26 mouse cellular contexts compared by ENCODE assay signal in genomic region chr19:56063099-56063498, GRCm38 (mm10).
DNase-seq lines count a peak whose midpoint lies in the region; ATAC-seq lines count a peak whose summit lies in the region.
"Had no signal": no experiment of that assay in that cellular context is flagged by ENCODE, and none has a peak within 500 bp of the region (broad histone marks: within the 10 kb centered on the region; RNA-seq: fewer than 3 reads in every experiment).

No protein-coding gene starts in this region.

- H3K36me3 ChIP-seq in forebrain, embryonic 10.5 days (replicated peaks): no peaks in the 10 kb centered on the region
- no peaks in the 10 kb centered on the region for H3K36me3 ChIP-seq in forebrain, embryonic 16.5 days (ENCODE audit: control insufficient read depth, insufficient read depth)
- H3K36me3 ChIP-seq in hindbrain, embryonic 11.5 days (ENCODE audit: control insufficient read depth, insufficient read depth, low read length): no peaks in the 10 kb centered on the region
- no peaks in the 10 kb centered on the region for H3K36me3 ChIP-seq in hindbrain, embryonic 14.5 days (replicated peaks; ENCODE audit: control insufficient read depth, insufficient read depth)
- no peaks in the 10 kb centered on the region for H3K36me3 ChIP-seq in embryonic facial prominence, embryonic 10.5 days (replicated peaks)
- no peaks in the 10 kb centered on the region for H3K36me3 ChIP-seq in midbrain, embryonic 14.5 days (ENCODE audit: control insufficient read depth, insufficient read depth, low read length)
- H3K36me3 ChIP-seq: embryonic facial prominence, embryonic 12.5 days; G1E; heart, embryonic 10.5 days; heart, embryonic 15.5 days; hindbrain, embryonic 15.5 days had no signal

- ATAC-seq in forebrain, embryonic 16.5 days: no peak
- ATAC-seq in hindbrain, embryonic 11.5 days (ENCODE audit: low FRiP score): no peak
- no peak for ATAC-seq in hindbrain, embryonic 14.5 days (ENCODE audit: low FRiP score)
- no peak for ATAC-seq in midbrain, embryonic 14.5 days (ENCODE audit: low FRiP score, low TSS enrichment)
- ATAC-seq in CD4-positive, CD25-positive, alpha-beta regulatory T cell, adult 4 months: no peak
- ATAC-seq: inflammation-experienced regulatory T-cells, adult 6 months had no signal

- no peak overlapping the region for H3K4me3 ChIP-seq in forebrain, embryonic 10.5 days
- H3K4me3 ChIP-seq in forebrain, embryonic 16.5 days (replicated peaks; ENCODE audit: low read length): no peak overlapping the region
- no peak overlapping the region for H3K4me3 ChIP-seq in hindbrain, embryonic 11.5 days (ENCODE audit: low read depth, low read length)
- H3K4me3 ChIP-seq in hindbrain, embryonic 14.5 days (replicated peaks; ENCODE audit: low read length): no peak overlapping the region
- H3K4me3 ChIP-seq in embryonic facial prominence, embryonic 10.5 days: no peak overlapping the region
- no peak overlapping the region for H3K4me3 ChIP-seq in midbrain, embryonic 14.5 days (replicated peaks; ENCODE audit: low read depth, low read length)
- H3K4me3 ChIP-seq: embryonic facial prominence, embryonic 12.5 days; heart, embryonic 10.5 days; heart, embryonic 15.5 days; hindbrain, embryonic 15.5 days had no signal

- H3K4me2 ChIP-seq in forebrain, embryonic 16.5 days (ENCODE audit: low read length): no peak overlapping the region
- H3K4me2 ChIP-seq in hindbrain, embryonic 11.5 days (replicated peaks; ENCODE audit: low read depth, low read length): no peak overlapping the region
- no peak overlapping the region for H3K4me2 ChIP-seq in hindbrain, embryonic 14.5 days (replicated peaks)
- H3K4me2 ChIP-seq in midbrain, embryonic 14.5 days (ENCODE audit: low read length): no peak overlapping the region
- H3K4me2 ChIP-seq: embryonic facial prominence, embryonic 12.5 days; heart, embryonic 15.5 days; hindbrain, embryonic 15.5 days; lung, embryonic 14.5 days had no signal

- H3K27me3 ChIP-seq in forebrain, embryonic 10.5 days (ENCODE audit: poor library complexity, severe bottlenecking): peaks cover 41% of the 10 kb centered on the region
- no peaks in the 10 kb centered on the region for H3K27me3 ChIP-seq in forebrain, embryonic 16.5 days (replicated peaks; ENCODE audit: control insufficient read depth, insufficient read depth, low read length)
- no peaks in the 10 kb centered on the region; the same call in 1 of the 2 replicates for H3K27me3 ChIP-seq in hindbrain, embryonic 11.5 days (ENCODE audit: control insufficient read depth, insufficient read depth, low read length)
- H3K27me3 ChIP-seq in hindbrain, embryonic 14.5 days (ENCODE audit: control insufficient read depth, insufficient read depth, low read length): 0 out of 2 replicates have a peak, but pooled peaks cover 4% of the 10 kb centered on the region
- H3K27me3 ChIP-seq in embryonic facial prominence, embryonic 10.5 days (replicated peaks; ENCODE audit: low read depth, poor library complexity, severe bottlenecking): peaks cover 53% of the 10 kb centered on the region
- H3K27me3 ChIP-seq in midbrain, embryonic 14.5 days (ENCODE audit: control insufficient read depth, insufficient read depth, low read length): no peaks in the 10 kb centered on the region
- H3K27me3 ChIP-seq: heart, embryonic 15.5 days had no signal

- H3K4me1 ChIP-seq in forebrain, embryonic 10.5 days: peaks cover 67% of the 10 kb centered on the region
- peaks cover 13% of the 10 kb centered on the region for H3K4me1 ChIP-seq in forebrain, embryonic 16.5 days (replicated peaks; ENCODE audit: control insufficient read depth, insufficient read depth, low read length)
- H3K4me1 ChIP-seq in hindbrain, embryonic 11.5 days (replicated peaks; ENCODE audit: control insufficient read depth, insufficient read depth, low read length): peaks cover 21% of the 10 kb centered on the region
- H3K4me1 ChIP-seq in hindbrain, embryonic 14.5 days (replicated peaks; ENCODE audit: control insufficient read depth, insufficient read depth, low read length): 0 out of 2 replicates have a peak, but pooled peaks cover 8% of the 10 kb centered on the region
- H3K4me1 ChIP-seq in embryonic facial prominence, embryonic 10.5 days: peaks cover 40% of the 10 kb centered on the region
- peaks cover 19% of the 10 kb centered on the region for H3K4me1 ChIP-seq in midbrain, embryonic 14.5 days (ENCODE audit: control insufficient read depth, insufficient read depth, low read length)
- H3K4me1 ChIP-seq: heart, embryonic 15.5 days; hindbrain, embryonic 15.5 days had no signal

- H3K9ac ChIP-seq in forebrain, embryonic 16.5 days (replicated peaks; ENCODE audit: low read depth, low read length): no peak overlapping the region
- H3K9ac ChIP-seq in hindbrain, embryonic 11.5 days (ENCODE audit: low read depth, low read length): no peak overlapping the region
- no peak overlapping the region for H3K9ac ChIP-seq in hindbrain, embryonic 14.5 days
- H3K9ac ChIP-seq in midbrain, embryonic 14.5 days (replicated peaks; ENCODE audit: low read length): no peak overlapping the region
- H3K9ac ChIP-seq: embryonic facial prominence, embryonic 12.5 days; heart, embryonic 15.5 days; hindbrain, embryonic 15.5 days; liver, embryonic 14.5 days; lung, embryonic 14.5 days had no signal

- DNase-seq in forebrain, embryonic 10.5 days (ENCODE audit: extremely low spot score, low spot score): no peak
- peak; percentile 15 for DNase-seq in hindbrain, embryonic 11.5 days (ENCODE audit: low spot score)
- DNase-seq in hindbrain, embryonic 14.5 days (ENCODE audit: low spot score): no peak
- no peak for DNase-seq in embryonic facial prominence, embryonic 10.5 days (ENCODE audit: low spot score)
- DNase-seq in midbrain, embryonic 14.5 days: no peak
- DNase-seq: adrenal gland, adult 8-10 months; cerebellum, adult 8-10 months; cerebellum, postnatal 25 days; gastrocnemius, postnatal 10 days; kidney, adult 11 months; kidney, postnatal 25 days; liver; lung, embryonic 14.5 days; lung, postnatal 14 days; right cerebral cortex, adult 18-20 months; spleen, adult 18-20 months; thymus, postnatal 14 days had no signal

- H3K27ac ChIP-seq in forebrain, embryonic 10.5 days: peak overlapping the region; percentile 92
- H3K27ac ChIP-seq in forebrain, embryonic 16.5 days (ENCODE audit: low read length): no peak overlapping the region
- H3K27ac ChIP-seq in hindbrain, embryonic 11.5 days (ENCODE audit: low read depth, low read length): peak overlapping the region; percentile 76; the same call in 1 of the 2 replicates
- H3K27ac ChIP-seq in hindbrain, embryonic 14.5 days: no peak overlapping the region
- peak overlapping the region; percentile 40 for H3K27ac ChIP-seq in embryonic facial prominence, embryonic 10.5 days (replicated peaks)
- peak overlapping the region; percentile 65; the same call in 1 of the 2 replicates for H3K27ac ChIP-seq in midbrain, embryonic 14.5 days (replicated peaks; ENCODE audit: low read depth, low read length)
- H3K27ac ChIP-seq: embryonic facial prominence, embryonic 12.5 days; heart, embryonic 10.5 days; heart, embryonic 15.5 days; hindbrain, embryonic 15.5 days; liver, embryonic 14.5 days had no signal

- no peaks in the 10 kb centered on the region for H3K9me3 ChIP-seq in forebrain, embryonic 10.5 days
- no peaks in the 10 kb centered on the region for H3K9me3 ChIP-seq in forebrain, embryonic 16.5 days (ENCODE audit: control insufficient read depth, low read length)
- no peaks in the 10 kb centered on the region for H3K9me3 ChIP-seq in hindbrain, embryonic 11.5 days (ENCODE audit: control insufficient read depth, low read length)
- H3K9me3 ChIP-seq in hindbrain, embryonic 14.5 days (ENCODE audit: control insufficient read depth, low read length): no peaks in the 10 kb centered on the region
- H3K9me3 ChIP-seq in embryonic facial prominence, embryonic 10.5 days: no peaks in the 10 kb centered on the region
- no peaks in the 10 kb centered on the region for H3K9me3 ChIP-seq in midbrain, embryonic 14.5 days (ENCODE audit: control insufficient read depth, low read length)
- H3K9me3 ChIP-seq: embryonic facial prominence, embryonic 12.5 days; heart, embryonic 10.5 days; heart, embryonic 15.5 days; hindbrain, embryonic 15.5 days had no signal

- WGBS in forebrain, embryonic 10.5 days: 55% methylated on average over 5 of the region's 5 CpGs
- WGBS in forebrain, embryonic 16.5 days: 35% methylated on average over 5 of the region's 5 CpGs
- 63% methylated on average over 5 of the region's 5 CpGs for whole genome bisulfite sequencing in hindbrain, embryonic 11.5 days
- WGBS in hindbrain, embryonic 14.5 days: 41% methylated on average over 5 of the region's 5 CpGs
- whole genome bisulfite sequencing in embryonic facial prominence, embryonic 10.5 days: 65% methylated on average over 5 of the region's 5 CpGs
- 30% methylated on average over 5 of the region's 5 CpGs for whole genome bisulfite sequencing in midbrain, embryonic 14.5 days

Comparison
In these comparisons a context has a peak if more than half of its experiments do, and no peak if none do; other contexts are left out.
1. H3K27ac ChIP-seq: peak in forebrain, embryonic 10.5 days (single experiment), hindbrain, embryonic 11.5 days (single experiment), embryonic facial prominence, embryonic 10.5 days (single experiment) and midbrain, embryonic 14.5 days (single experiment); none in forebrain, embryonic 16.5 days (single experiment) and hindbrain, embryonic 14.5 days (single experiment).